Mouse (Mus musculus) E14TG2a.4 (cell line): ENCODE results near the gene Rab4a.

ENCODE experiments used
- H3K27me3 ChIP-seq: 2 replicates; pipeline ENCODE4 v1.6.1; 2014; ENCODE audit warnings: low read length, control low read depth; ENCODE audit not compliant: insufficient read depth
- H3K36me3 ChIP-seq: 2 replicates; pipeline ENCODE4 v1.6.1; 2014; ENCODE audit warnings: low read length, control low read depth; ENCODE audit not compliant: insufficient read depth
- H3K4me1 ChIP-seq: replicated peaks from 2 replicates; pipeline ENCODE4 v1.6.1; 2014; ENCODE audit warnings: low read depth, low read length, control low read depth
- H3K4me3 ChIP-seq: replicated peaks from 2 replicates; pipeline ENCODE4 v1.5.1; 2014; ENCODE audit warnings: mild to moderate bottlenecking, low read length
- H3K9me3 ChIP-seq: 2 replicates; pipeline ENCODE4 v1.6.1; 2014; ENCODE audit warnings: low read length, control low read depth
- CTCF ChIP-seq: conservative IDR thresholded peaks from 2 replicates; pipeline ENCODE4 v1.5.1; 2014; ENCODE audit warnings: low read length
- NANOG ChIP-seq: IDR thresholded peaks from 2 replicates; pipeline ENCODE4 v1.6.1; 2014; ENCODE audit warnings: borderline replicate concordance, low read length, mixed read lengths
- POU5F1 ChIP-seq: IDR thresholded peaks from 2 replicates; pipeline ENCODE4 v1.6.1; 2014; ENCODE audit warnings: low read length, borderline replicate concordance

Gene Rab4a

GRCm38 (mm10) chr8:123791101-123791844 lies 14.5 kb upstream of the Rab4a start:
- H3K4me3 ChIP-seq: no peak overlapping the region
- TF ChIP-seq NANOG: no peak
- no peak for TF ChIP-seq POU5F1
- TF ChIP-seq CTCF: no peak

DNA sequence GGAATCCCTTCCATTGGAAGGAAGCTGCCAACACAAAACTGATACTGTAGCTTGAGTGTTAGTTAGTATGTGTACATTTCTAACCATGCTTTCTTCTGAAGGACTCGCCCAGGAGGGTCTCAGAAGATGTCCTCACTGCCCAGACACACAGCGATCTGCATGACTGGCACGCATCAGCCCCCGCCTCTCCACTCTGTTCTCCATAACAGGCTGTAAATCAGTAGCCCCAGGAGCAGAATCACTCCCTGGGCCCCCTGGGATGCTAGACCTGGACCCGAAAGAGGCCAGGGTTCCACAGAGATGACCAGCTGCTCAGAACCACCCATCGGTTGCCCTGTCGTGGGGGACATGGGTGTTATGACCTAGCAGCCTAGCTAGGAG lies 13.9 kb upstream of the Rab4a start:
- Histone ChIP-seq H3K36me3 (no peaks in the 10 kb centered on the region), H3K4me1 (peaks cover 34% of the 10 kb centered on the region), H3K27me3 (peaks cover 4% of the 10 kb centered on the region; the same call in 1 of the 2 replicates), H3K9me3 (no peaks in the 10 kb centered on the region), H3K4me3 (no peak overlapping the region)
- TF ChIP-seq CTCF (no peak), NANOG (no peak), POU5F1 (no peak)

More at GRCm38 (mm10) chr8:123791101-123791844, 14.5 kb upstream of the Rab4a start:
- Histone ChIP-seq H3K36me3 (no peaks in the 10 kb centered on the region), H3K27me3 (peaks cover 4% of the 10 kb centered on the region; the same call in 1 of the 2 replicates), H3K4me1 (peaks cover 38% of the 10 kb centered on the region), H3K9me3 (no peaks in the 10 kb centered on the region)

DNA sequence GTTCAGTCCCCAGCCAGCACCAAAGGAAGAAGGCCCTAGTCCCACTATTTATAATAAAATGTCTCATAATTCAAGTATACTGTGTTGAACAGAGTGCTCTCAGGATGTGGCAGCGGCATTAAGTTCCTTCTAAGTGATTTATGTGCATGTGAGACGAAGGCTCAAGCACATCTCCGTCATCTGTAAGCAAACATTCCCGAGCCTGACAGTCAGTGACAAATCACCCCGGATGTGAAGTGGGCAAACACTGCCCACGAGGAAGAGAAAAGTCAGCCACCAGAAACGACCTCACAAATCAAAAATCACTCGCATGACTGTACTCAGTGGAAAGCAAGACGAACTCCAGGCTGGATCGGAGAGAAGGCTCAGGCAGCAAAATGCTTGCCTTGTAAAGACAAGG lies 11.9 kb upstream of the Rab4a start:
- H3K9me3 ChIP-seq: no peaks in the 10 kb centered on the region
- no peaks in the 10 kb centered on the region for H3K27me3 ChIP-seq
- H3K36me3 ChIP-seq: no peaks in the 10 kb centered on the region
- TF ChIP-seq POU5F1 (no peak), NANOG (no peak)
- H3K4me1 ChIP-seq: peaks cover 26% of the 10 kb centered on the region
- no peak overlapping the region for H3K4me3 ChIP-seq

DNA sequence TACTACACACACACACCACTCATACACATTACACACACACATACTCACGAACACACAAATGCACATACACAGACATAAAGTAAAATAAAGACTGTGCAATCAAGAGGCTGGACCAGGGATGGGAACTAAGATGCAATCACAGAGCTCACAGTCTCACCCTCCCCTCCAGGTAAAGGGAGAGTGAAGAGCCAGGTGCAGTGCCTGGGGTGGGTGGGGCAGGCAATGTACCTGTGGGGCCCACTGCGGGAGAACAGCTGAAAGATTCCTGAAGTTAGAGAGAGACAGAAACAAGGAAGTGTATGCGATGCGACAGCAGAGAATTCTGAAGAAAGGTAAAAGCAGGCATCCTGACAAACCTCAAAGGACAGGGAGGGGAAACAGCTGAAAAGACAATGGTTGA lies 11.0 kb upstream of the Rab4a start:
- no peaks in the 10 kb centered on the region for H3K36me3 ChIP-seq
- TF ChIP-seq CTCF (no peak), POU5F1 (no peak), NANOG (no peak)
- H3K27me3 ChIP-seq: no peaks in the 10 kb centered on the region
- H3K9me3 ChIP-seq: no peaks in the 10 kb centered on the region
- H3K4me3 ChIP-seq: no peak overlapping the region
- H3K4me1 ChIP-seq: peaks cover 26% of the 10 kb centered on the region

DNA sequence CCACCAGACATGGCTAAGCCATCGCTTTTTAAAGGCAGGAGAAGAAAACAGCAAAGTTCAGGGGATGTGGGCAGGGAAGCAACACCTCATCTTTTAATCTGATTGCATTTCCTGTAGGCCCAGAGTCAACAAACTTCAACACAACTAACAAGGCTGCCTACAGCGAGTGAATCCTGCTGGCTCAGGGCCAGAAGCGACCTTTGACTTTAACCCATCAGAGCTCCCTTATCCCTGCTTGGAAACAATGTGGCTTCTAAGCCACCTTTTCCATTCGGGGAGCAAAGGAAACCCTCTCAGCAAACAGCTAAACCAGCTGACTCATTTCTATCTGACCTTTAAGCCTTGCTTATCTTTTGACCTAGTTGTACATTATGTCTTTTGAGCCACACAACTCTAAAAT lies 9.0 kb upstream of the Rab4a start:
- Histone ChIP-seq H3K4me3 (no peak overlapping the region), H3K9me3 (0 out of 2 replicates have a peak, but pooled peaks cover 3% of the 10 kb centered on the region), H3K4me1 (peaks cover 11% of the 10 kb centered on the region), H3K36me3 (no peaks in the 10 kb centered on the region), H3K27me3 (no peaks in the 10 kb centered on the region)
- TF ChIP-seq NANOG (no peak), CTCF (no peak), POU5F1 (no peak)

DNA sequence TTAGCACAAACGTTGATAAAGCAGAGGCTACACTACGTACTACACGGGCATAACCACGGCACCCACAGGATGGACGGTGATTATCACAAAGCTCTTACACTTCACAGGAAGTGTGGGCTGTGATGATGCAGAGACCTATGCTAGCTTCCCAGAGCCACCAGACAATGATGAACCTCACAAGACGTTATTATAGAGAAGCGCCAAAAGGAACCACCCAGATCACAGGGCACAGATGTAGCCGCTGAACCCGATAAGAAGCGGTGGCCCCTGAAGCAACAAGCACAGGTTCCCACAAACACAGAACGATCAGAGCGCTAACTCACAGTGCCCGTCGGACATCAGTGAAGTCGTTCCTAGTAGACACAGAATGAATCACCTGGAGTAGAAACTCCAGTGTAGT lies 7.9 kb upstream of the Rab4a start:
- no peak overlapping the region for H3K4me3 ChIP-seq
- H3K4me1 ChIP-seq: peaks cover 9% of the 10 kb centered on the region
- 0 out of 2 replicates have a peak, but pooled peaks cover 3% of the 10 kb centered on the region for H3K9me3 ChIP-seq
- no peaks in the 10 kb centered on the region for H3K27me3 ChIP-seq
- TF ChIP-seq CTCF (no peak), NANOG (no peak), POU5F1 (no peak)
- H3K36me3 ChIP-seq: no peaks in the 10 kb centered on the region

DNA sequence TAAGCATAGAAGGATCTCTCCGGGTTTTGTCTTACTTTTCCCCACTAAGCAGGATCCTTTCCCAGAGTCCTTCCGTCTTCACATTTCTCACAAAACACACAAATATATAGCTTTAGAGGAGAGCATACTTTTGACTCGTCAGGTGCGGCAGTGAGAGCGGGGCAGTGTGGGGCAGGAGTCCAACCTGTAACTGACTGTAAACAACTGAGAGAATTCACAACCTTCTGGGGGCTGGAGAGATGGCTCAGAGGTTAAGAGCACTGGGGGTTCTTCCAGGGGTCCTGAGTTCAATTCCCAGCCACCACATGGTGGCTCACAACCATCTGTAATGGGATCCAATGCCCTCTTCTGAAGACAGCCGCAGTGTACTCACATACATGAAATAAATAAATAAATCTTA lies 6.4 kb upstream of the Rab4a start:
- H3K4me3 ChIP-seq: no peak overlapping the region
- H3K9me3 ChIP-seq: 0 out of 2 replicates have a peak, but pooled peaks cover 3% of the 10 kb centered on the region
- TF ChIP-seq NANOG (no peak), CTCF (no peak), POU5F1 (no peak)
- H3K27me3 ChIP-seq: no peaks in the 10 kb centered on the region
- H3K36me3 ChIP-seq: no peaks in the 10 kb centered on the region
- H3K4me1 ChIP-seq: peaks cover 6% of the 10 kb centered on the region; the same call in 1 of the 2 replicates

GRCm38 (mm10) chr8:123799885-123800284 lies 5.9 kb upstream of the Rab4a start:
- 0 out of 2 replicates have a peak, but pooled peaks cover 3% of the 10 kb centered on the region for H3K9me3 ChIP-seq
- H3K4me3 ChIP-seq: no peak overlapping the region
- H3K36me3 ChIP-seq: no peaks in the 10 kb centered on the region
- H3K4me1 ChIP-seq: peaks cover 7% of the 10 kb centered on the region
- TF ChIP-seq CTCF (no peak), NANOG (no peak)
- no peaks in the 10 kb centered on the region for H3K27me3 ChIP-seq

- Histone ChIP-seq H3K4me3 (no peak overlapping the region), H3K27me3 (no peaks in the 10 kb centered on the region), H3K4me1 (peaks cover 10% of the 10 kb centered on the region), H3K9me3 (0 out of 2 replicates have a peak, but pooled peaks cover 3% of the 10 kb centered on the region), H3K36me3 (no peaks in the 10 kb centered on the region)
- TF ChIP-seq CTCF: no peak
- no peak for TF ChIP-seq NANOG
- TF ChIP-seq POU5F1: no peak
Observed at GRCm38 (mm10) chr8:123800867-123801266, 4.9 kb upstream of the Rab4a start.
